Mouse (Mus musculus) lung, adult 2 months (tissue): ENCODE results near the gene Cdk12.

Experiments used
- CTCF ChIP-seq: fragments of 200-500 bp; IDR thresholded peaks from 2 replicates; pipeline ENCODE4 v1.5.1; 2011; ENCODE audit warnings: mild to moderate bottlenecking, low read length, control low read depth; ENCODE audit not compliant: insufficient read depth
- POLR2A ChIP-seq: fragments of 200-500 bp; IDR thresholded peaks from 2 replicates; pipeline ENCODE4 v1.6.1; 2011; ENCODE audit warnings: low read depth, mild to moderate bottlenecking, control low read depth, low read length, borderline replicate concordance; ENCODE audit errors: extremely low read depth

DNA sequence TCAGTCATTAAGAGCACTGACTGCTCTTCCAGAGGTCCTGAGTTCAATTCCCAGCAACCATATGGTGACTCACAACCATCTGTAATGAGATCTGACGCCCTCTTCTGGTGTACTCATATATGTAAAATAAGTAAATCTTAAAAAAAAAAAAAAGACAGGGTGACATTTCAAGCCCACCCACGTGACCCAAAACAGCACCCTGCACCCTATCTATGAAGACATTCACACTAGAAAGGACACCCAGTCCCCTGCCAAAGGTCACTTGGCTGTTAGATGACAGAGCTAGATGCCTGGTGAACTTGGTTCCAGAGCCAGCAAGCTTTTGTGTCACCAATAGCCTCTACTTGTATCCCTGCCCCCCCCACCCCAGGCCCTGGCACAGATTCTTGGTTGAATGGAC is 90.2 kb downstream of the Cdk12 start:
- TF ChIP-seq CTCF (no peak), POLR2A (no peak)
